Mouse (Mus musculus) C2C12 (cell line): ENCODE data around the gene 1110051M20Rik.

Source experiments
- CTCF ChIP-seq: IDR thresholded peaks from one replicate; pipeline ENCODE4 v1.5.1; 2011; ENCODE audit not compliant: control insufficient read depth, insufficient read depth, insufficient read length
- FOSL1 ChIP-seq: IDR thresholded peaks from one replicate; pipeline ENCODE4 v1.8.0; 2011; ENCODE audit warnings: mild to moderate bottlenecking, low read length; ENCODE audit not compliant: poor library complexity, insufficient read depth, severe bottlenecking
- MAX ChIP-seq: IDR thresholded peaks from one replicate; pipeline ENCODE4 v1.6.1; 2011; ENCODE audit warnings: mild to moderate bottlenecking, control low read depth
- MYOG ChIP-seq: IDR thresholded peaks from one replicate; pipeline ENCODE4 v1.6.1; 2011; ENCODE audit not compliant: control insufficient read depth, insufficient read length; ENCODE audit errors: extremely low read depth
- USF1 ChIP-seq: IDR thresholded peaks from one replicate; pipeline ENCODE4 v1.6.1; 2011; ENCODE audit warnings: low read depth, mild to moderate bottlenecking, control low read depth, moderate library complexity

DNA sequence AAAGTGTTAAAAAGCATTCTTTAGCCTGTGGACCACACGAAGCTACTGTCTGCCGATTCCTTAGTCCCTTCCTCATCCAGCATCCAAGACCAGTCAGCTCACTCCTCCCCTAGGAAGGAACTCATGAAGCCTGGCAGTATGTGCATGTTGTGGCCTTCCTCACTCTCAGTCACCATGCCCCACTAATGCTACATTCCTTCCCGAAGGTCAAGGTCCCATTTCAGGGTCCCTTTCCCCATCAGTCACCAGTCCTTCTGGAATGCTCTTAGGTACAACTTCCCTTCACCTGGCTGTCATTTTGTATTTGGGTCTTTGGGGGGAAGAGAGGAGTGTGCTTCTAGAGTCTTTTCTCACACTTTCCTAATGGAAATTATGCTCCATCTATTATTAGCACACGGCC is 192.5 kb downstream of the 1110051M20Rik start:
- TF ChIP-seq USF1 (no peak), MAX (no peak), CTCF (no peak), FOSL1 (no peak), MYOG (no peak)
